Mouse (Mus musculus): ENCODE results near the gene Pom121l2.

Pom121l2 gene

GRCm38 (mm10) chr13:21980981-21981802, at the start of gene Pom121l2:
TSS of gene Pom121l2 (plus strand) at chr13:21981194.
- peak; percentile 57 for DNase-seq (ENCODE audit: low spot score)

GRCm38 (mm10) chr13:21931740-21932139, 49.3 kb upstream of the Pom121l2 start:
- DNase-seq (ENCODE audit: low spot score) = no peak

- DNase-seq (ENCODE audit: low spot score) = no peak
Measured at GRCm38 (mm10) chr13:21933626-21934548, 47.1 kb upstream of the Pom121l2 start.

- peak; percentile 59 for DNase-seq (ENCODE audit: low spot score)
Measured at GRCm38 (mm10) chr13:21934982-21935791, 45.8 kb upstream of the Pom121l2 start.

- no peak for DNase-seq (ENCODE audit: low spot score)
Measured at GRCm38 (mm10) chr13:21935833-21936232, 45.2 kb upstream of the Pom121l2 start.

- peak; percentile 48 for DNase-seq (ENCODE audit: low spot score)
Measured at GRCm38 (mm10) chr13:21936968-21937367, 44.0 kb upstream of the Pom121l2 start.

GRCm38 (mm10) chr13:21940213-21940612, 40.8 kb upstream of the Pom121l2 start:
- peak; percentile 88 for DNase-seq (ENCODE audit: low spot score)

GRCm38 (mm10) chr13:21940811-21941321, 40.1 kb upstream of the Pom121l2 start:
- peak; percentile 85 for DNase-seq (ENCODE audit: low spot score)

- DNase-seq (ENCODE audit: low spot score) = no peak
Measured at GRCm38 (mm10) chr13:21943644-21944043, 37.4 kb upstream of the Pom121l2 start.

- DNase-seq (ENCODE audit: low spot score) = no peak
Measured at GRCm38 (mm10) chr13:21944592-21944925, 36.4 kb upstream of the Pom121l2 start.

- peak; percentile 86 for DNase-seq (ENCODE audit: low spot score)
Measured at GRCm38 (mm10) chr13:21944926-21945740, 35.9 kb upstream of the Pom121l2 start, which contains the start of gene Zfp184. TSS of gene Zfp184 (plus strand) at chr13:21945094.

- no peak for DNase-seq (ENCODE audit: low spot score)
Measured at GRCm38 (mm10) chr13:21969269-21969668, 11.7 kb upstream of the Pom121l2 start.

- DNase-seq (ENCODE audit: low spot score) = no peak
Measured at GRCm38 (mm10) chr13:21969816-21970215, 11.2 kb upstream of the Pom121l2 start.

- DNase-seq (ENCODE audit: low spot score) = no peak
Measured at GRCm38 (mm10) chr13:21971641-21972040, 9.4 kb upstream of the Pom121l2 start.

- DNase-seq (ENCODE audit: low spot score) = peak; percentile 89
Measured at GRCm38 (mm10) chr13:21974221-21974725, 6.7 kb upstream of the Pom121l2 start.

GRCm38 (mm10) chr13:21974726-21975473, 6.1 kb upstream of the Pom121l2 start:
- peak; percentile 62 for DNase-seq (ENCODE audit: low spot score)

- no peak for DNase-seq (ENCODE audit: low spot score)
Measured at GRCm38 (mm10) chr13:21981803-21982193, 804 bp downstream of the Pom121l2 start.

GRCm38 (mm10) chr13:21984486-21984885, 3.5 kb downstream of the Pom121l2 start:
- no peak for DNase-seq (ENCODE audit: low spot score)

GRCm38 (mm10) chr13:21992550-21992949, 11.6 kb downstream of the Pom121l2 start:
- DNase-seq (ENCODE audit: low spot score) = no peak

Data from urinary bladder, postnatal 14 days (tissue).